Mouse (Mus musculus): ENCODE measurements around the gene Ltbp4. TPM values are rescaled to one million over a fixed set of nuclear protein-coding genes. Genes with fewer than 3 reads are reported as not detected.

Gene Ltbp4
- polyA plus RNA-seq, 1 experiment = 176 TPM

GRCm38 (mm10) chr7:27298816-27299215 is 38.7 kb downstream of the Ltbp4 start:
- DNase-seq (ENCODE audit: low spot score) = no peak

- no peak for DNase-seq (ENCODE audit: low spot score)
These were observed 39.4 kb downstream of the Ltbp4 start for GRCm38 (mm10) chr7:27298033-27298610.

- no peak for DNase-seq (ENCODE audit: low spot score)
These were observed 41.0 kb downstream of the Ltbp4 start for GRCm38 (mm10) chr7:27296518-27296917.

- DNase-seq (ENCODE audit: low spot score) = no peak
These were observed 41.5 kb downstream of the Ltbp4 start for GRCm38 (mm10) chr7:27295956-27296355.

GRCm38 (mm10) chr7:27291795-27292466 is 45.6 kb downstream of the Ltbp4 start:
- no peak for DNase-seq (ENCODE audit: low spot score)

- DNase-seq (ENCODE audit: low spot score) = no peak
These were observed 46.9 kb downstream of the Ltbp4 start for GRCm38 (mm10) chr7:27290555-27290954.

GRCm38 (mm10) chr7:27288732-27289131 is 48.8 kb downstream of the Ltbp4 start:
- DNase-seq (ENCODE audit: low spot score) = no peak

GRCm38 (mm10) chr7:27285698-27286066 is 51.8 kb downstream of the Ltbp4 start:
- DNase-seq (ENCODE audit: low spot score) = no peak

GRCm38 (mm10) chr7:27284865-27285697 is 52.4 kb downstream of the Ltbp4 start:
- no peak for DNase-seq (ENCODE audit: low spot score)

- DNase-seq (ENCODE audit: low spot score) = no peak
These were observed 55.3 kb downstream of the Ltbp4 start for GRCm38 (mm10) chr7:27282225-27282624.

- no peak for DNase-seq (ENCODE audit: low spot score)
These were observed 55.8 kb downstream of the Ltbp4 start for GRCm38 (mm10) chr7:27281717-27282116.

- no peak for DNase-seq (ENCODE audit: low spot score)
These were observed 60.3 kb downstream of the Ltbp4 start for GRCm38 (mm10) chr7:27277191-27277590.

- no peak for DNase-seq (ENCODE audit: low spot score)
These were observed 61.5 kb downstream of the Ltbp4 start for GRCm38 (mm10) chr7:27276021-27276420.

- DNase-seq (ENCODE audit: low spot score) = no peak
These were observed 62.6 kb downstream of the Ltbp4 start for GRCm38 (mm10) chr7:27274916-27275315.

- DNase-seq (ENCODE audit: low spot score) = no peak
These were observed 63.6 kb downstream of the Ltbp4 start for GRCm38 (mm10) chr7:27273739-27274351.

GRCm38 (mm10) chr7:27271423-27271822 is 66.1 kb downstream of the Ltbp4 start:
- DNase-seq (ENCODE audit: low spot score) = no peak

- DNase-seq (ENCODE audit: low spot score) = no peak
These were observed 70.9 kb downstream of the Ltbp4 start for GRCm38 (mm10) chr7:27266515-27267128.

GRCm38 (mm10) chr7:27264761-27265160 is 72.7 kb downstream of the Ltbp4 start:
- no peak for DNase-seq (ENCODE audit: low spot score)

- DNase-seq (ENCODE audit: low spot score) = no peak
These were observed 75.6 kb downstream of the Ltbp4 start for GRCm38 (mm10) chr7:27261888-27262287.

- no peak for DNase-seq (ENCODE audit: low spot score)
These were observed 76.6 kb downstream of the Ltbp4 start for GRCm38 (mm10) chr7:27260856-27261255.

GRCm38 (mm10) chr7:27259771-27260170 is 77.7 kb downstream of the Ltbp4 start:
- no peak for DNase-seq (ENCODE audit: low spot score)

- DNase-seq (ENCODE audit: low spot score) = no peak
These were observed 78.2 kb downstream of the Ltbp4 start for GRCm38 (mm10) chr7:27259271-27259721.

Data from urinary bladder, adult 2 months (tissue).